Mouse (Mus musculus) stomach, postnatal 0 days (tissue): ENCODE data around the gene Dnah12.
A peak's percentile ranks its signal among the peaks of the same experiment; 100 is the strongest.

Experiments
- CTCF ChIP-seq: IDR thresholded peaks from 2 replicates; pipeline ENCODE4 v1.5.1; 2016; ENCODE audit warnings: antibody characterized with exemption, low read depth, mild to moderate bottlenecking, moderate library complexity
- EP300 ChIP-seq: optimal IDR thresholded peaks from 2 replicates; pipeline ENCODE3; 2016; ENCODE audit warnings: antibody characterized with exemption

GRCm38 (mm10) chr14:26867356-26867755 is 174.3 kb downstream of the Dnah12 start:
- peak; percentile 44 for TF ChIP-seq CTCF
- TF ChIP-seq EP300 = no peak
